Mouse (Mus musculus): ENCODE measurements at regions not wholly inside any gene's neighbourhood (a gene's known extent, or its start where the extent isn't known, plus 50 kb on each side); places are given as distances from the start of the nearest gene placed in this dataset.

GRCm38 (mm10) chr10:99480573-99480972, 217.5 kb downstream of the Dusp6 start:
- TF ChIP-seq CTCF (IDR thresholded peaks at IDR 0.05) = no peak
- TF ChIP-seq POLR2A (IDR thresholded peaks at IDR 0.05; ENCODE audit: insufficient read depth, low read depth, low read length) = no peak
